8 mouse cellular contexts compared by ENCODE assay signal in genomic region chr19:6934195-6934977, GRCm38 (mm10). TPM values are rescaled to one million over a fixed set of nuclear protein-coding genes. Genes with fewer than 3 reads are reported as not detected.
DNase-seq lines count a peak whose midpoint lies in the region; ATAC-seq lines count a peak whose summit lies in the region.

Gene Kcnk4, minus strand, starts transcription at chr19:6934515.

- no peak for ATAC-seq in heart, embryonic 15.5 days (replicated peaks; ENCODE audit: insufficient number of reproducible peaks, insufficient read depth, low FRiP score, low read depth)
- ATAC-seq in hindbrain, embryonic 14.5 days (ENCODE audit: low FRiP score) = no peak
- ATAC-seq in liver, embryonic 16.5 days (ENCODE audit: low read depth) = no peak

- H3K9ac ChIP-seq in heart, embryonic 15.5 days = peak within 1 kb of the TSS; percentile 45
- peak within 1 kb of the TSS; percentile 62 for H3K9ac ChIP-seq in hindbrain, embryonic 14.5 days
- no peak within 1 kb of the TSS for H3K9ac ChIP-seq in liver, embryonic 16.5 days (ENCODE audit: low read depth, low read length)

- no peak within 1 kb of the TSS for H3K27ac ChIP-seq in heart, embryonic 15.5 days
- H3K27ac ChIP-seq in brown adipose tissue, adult 24 weeks (replicated peaks; ENCODE audit: low read depth, low read length) = no peak within 1 kb of the TSS
- no peak within 1 kb of the TSS for H3K27ac ChIP-seq in hindbrain, embryonic 14.5 days
- H3K27ac ChIP-seq in liver, embryonic 16.5 days (ENCODE audit: low read length) = no peak within 1 kb of the TSS

- no peaks in the 10 kb centered on the region for H3K36me3 ChIP-seq in heart, embryonic 15.5 days
- 0 out of 2 replicates have a peak, but pooled peaks cover 7% of the 10 kb centered on the region for H3K36me3 ChIP-seq in hindbrain, embryonic 14.5 days (replicated peaks; ENCODE audit: control insufficient read depth, insufficient read depth)
- no peaks in the 10 kb centered on the region for H3K36me3 ChIP-seq in liver, embryonic 16.5 days (ENCODE audit: control insufficient read depth, insufficient read depth)

- no peak for DNase-seq in heart, adult 8-10 months (ENCODE audit: low spot score)
- no peak for DNase-seq in hindbrain, embryonic 14.5 days (ENCODE audit: low spot score)
- DNase-seq in yolk sac, embryonic 10.5 days (ENCODE audit: low spot score) = no peak
- no peak for DNase-seq in adrenal gland, postnatal 4 days (ENCODE audit: low spot score in 2 of 2)
- no peak for DNase-seq in right cerebral cortex, adult 2 months (ENCODE audit: low spot score in 2 of 2)

- H3K4me3 ChIP-seq in heart, embryonic 15.5 days = peak within 1 kb of the TSS; percentile 49
- H3K4me3 ChIP-seq in brown adipose tissue, adult 24 weeks (ENCODE audit: insufficient read depth, low read depth, low read length) = peak within 1 kb of the TSS; percentile 47
- H3K4me3 ChIP-seq in hindbrain, embryonic 14.5 days (replicated peaks; ENCODE audit: low read length) = peak within 1 kb of the TSS; percentile 41
- peak within 1 kb of the TSS; percentile 18; the same call in 1 of the 2 replicates for H3K4me3 ChIP-seq in liver, embryonic 16.5 days (ENCODE audit: low read depth, low read length)

- H3K27me3 ChIP-seq in heart, embryonic 15.5 days = peaks cover 65% of the 10 kb centered on the region
- H3K27me3 ChIP-seq in hindbrain, embryonic 14.5 days (ENCODE audit: control insufficient read depth, insufficient read depth, low read length) = peaks cover 66% of the 10 kb centered on the region
- peaks cover 60% of the 10 kb centered on the region for H3K27me3 ChIP-seq in liver, embryonic 16.5 days (ENCODE audit: control insufficient read depth, insufficient read depth, low read depth, low read length)

- peak within 1 kb of the TSS; percentile 78 for H3K4me2 ChIP-seq in heart, embryonic 15.5 days
- H3K4me2 ChIP-seq in hindbrain, embryonic 14.5 days (replicated peaks) = peak within 1 kb of the TSS; percentile 78
- H3K4me2 ChIP-seq in liver, embryonic 16.5 days (ENCODE audit: low read depth, low read length) = peak within 1 kb of the TSS; percentile 39

- H3K4me1 ChIP-seq in heart, embryonic 15.5 days (replicated peaks) = peaks cover 14% of the 10 kb centered on the region
- H3K4me1 ChIP-seq in brown adipose tissue, adult 24 weeks (ENCODE audit: control insufficient read depth, insufficient read depth, insufficient read length, low read length) = peaks cover 12% of the 10 kb centered on the region; the same call in 1 of the 2 replicates
- H3K4me1 ChIP-seq in hindbrain, embryonic 14.5 days (replicated peaks; ENCODE audit: control insufficient read depth, insufficient read depth, low read length) = peaks cover 22% of the 10 kb centered on the region
- peaks cover 4% of the 10 kb centered on the region for H3K4me1 ChIP-seq in liver, embryonic 16.5 days (ENCODE audit: control insufficient read depth, low read depth, low read length)

- WGBS in heart, embryonic 15.5 days = 11% methylated on average over 23 of the region's 23 CpGs
- 12% methylated on average over 23 of the region's 23 CpGs for WGBS in hindbrain, embryonic 14.5 days
- WGBS in liver, embryonic 16.5 days (ENCODE audit: insufficient replicate concordance) = 13% methylated on average over 22 of the region's 23 CpGs

- no peaks in the 10 kb centered on the region for H3K9me3 ChIP-seq in heart, embryonic 15.5 days (replicated peaks)
- no peaks in the 10 kb centered on the region for H3K9me3 ChIP-seq in hindbrain, embryonic 14.5 days (ENCODE audit: control insufficient read depth, low read length)
- H3K9me3 ChIP-seq in liver, embryonic 16.5 days (replicated peaks; ENCODE audit: control insufficient read depth, low read length) = no peaks in the 10 kb centered on the region

RNA-seq across cellular contexts. Expression of gene Kcnk4, which starts in this region (rescaled TPM):
- 0.14 and 1.1 TPM in 2 replicates for polyA plus RNA-seq in heart, embryonic 15.5 days (2015; fragmentation: Nextera tagmentation; extraction: Ambion mirVana)
- not detected for total RNA-seq in heart, adult 8-10 months (2022)
- 1.6 and 1.8 TPM in 2 replicates for polyA plus RNA-seq in brown adipose tissue, adult 24 weeks (2012; ENCODE audit: insufficient read depth, insufficient read length, missing spikeins)
- polyA plus RNA-seq in hindbrain, embryonic 14.5 days (2014; fragmentation: Nextera tagmentation; extraction: Ambion mirVana) = 8.5 and 10.9 TPM in 2 replicates
- polyA plus RNA-seq in liver, embryonic 16.5 days (2015; fragmentation: Nextera tagmentation; extraction: Ambion mirVana) = 0.04 and 0.11 TPM in 2 replicates
- under 1 TPM; 0.14 to 0.34 TPM for total RNA-seq in adrenal gland, postnatal 4 days (2021)
